Mouse (Mus musculus) cerebellum, adult 2 months (tissue): Measurements from ENCODE around the gene Fam214a. TPM values are rescaled to one million over a fixed set of nuclear protein-coding genes. Genes with fewer than 3 reads are reported as not detected.

Source experiments
- DNase-seq, 2 experiments: peaks; one replicate each; pipeline ENCODE4 v3.0.0; 2021
- H3K27ac ChIP-seq: fragments of 200-500 bp; 2 replicates; pipeline ENCODE4 v1.5.1; 2012; ENCODE audit warnings: low read length, control low read depth, inconsistent platforms; ENCODE audit not compliant: insufficient read depth
- H3K27me3 ChIP-seq: fragments of 200-500 bp; 2 replicates; pipeline ENCODE4 v1.6.1; 2012; ENCODE audit warnings: inconsistent platforms, mild to moderate bottlenecking, low read length, moderate library complexity; ENCODE audit not compliant: control insufficient read depth, insufficient read depth
- H3K4me1 ChIP-seq: fragments of 200-500 bp; 2 replicates; pipeline ENCODE4 v1.6.1; 2011; ENCODE audit warnings: low read length; ENCODE audit not compliant: control insufficient read depth, insufficient read depth
- H3K4me3 ChIP-seq: fragments of 200-500 bp; replicated peaks from 2 replicates; pipeline ENCODE3; 2011; ENCODE audit warnings: mild to moderate bottlenecking, low read depth, low read length, control low read depth; ENCODE audit not compliant: insufficient read depth
- CTCF ChIP-seq: fragments of 200-500 bp; IDR thresholded peaks from 2 replicates; pipeline ENCODE4 v1.5.1; 2011; ENCODE audit warnings: low read depth, mild to moderate bottlenecking, control low read depth, low read length, moderate library complexity, borderline replicate concordance; ENCODE audit not compliant: insufficient read depth
- POLR2A ChIP-seq: fragments of 200-500 bp; IDR thresholded peaks from 2 replicates; pipeline ENCODE4 v1.6.1; 2011; ENCODE audit warnings: low read length, control low read depth, borderline replicate concordance; ENCODE audit not compliant: insufficient read depth
- WGBS: fragments of 180-500 bp; shearing (Covaris S2); methylation state at CpG from one replicate; pipeline ENCODE4 v1.1.7; 2018; 5-methylcytosine and 5-hydroxymethylcytosine counted together
- polyA plus RNA-seq: library from polyadenylated mRNA; depleted of rRNA; stranded (reverse); fragments of >200 nt; gene quantifications from 2 replicates; pipeline ENCODE4 v1.2.3, GENCODE M21; 2012

Fam214a gene
- polyA plus RNA-seq, 1 experiment, result 36.2 TPM

DNA sequence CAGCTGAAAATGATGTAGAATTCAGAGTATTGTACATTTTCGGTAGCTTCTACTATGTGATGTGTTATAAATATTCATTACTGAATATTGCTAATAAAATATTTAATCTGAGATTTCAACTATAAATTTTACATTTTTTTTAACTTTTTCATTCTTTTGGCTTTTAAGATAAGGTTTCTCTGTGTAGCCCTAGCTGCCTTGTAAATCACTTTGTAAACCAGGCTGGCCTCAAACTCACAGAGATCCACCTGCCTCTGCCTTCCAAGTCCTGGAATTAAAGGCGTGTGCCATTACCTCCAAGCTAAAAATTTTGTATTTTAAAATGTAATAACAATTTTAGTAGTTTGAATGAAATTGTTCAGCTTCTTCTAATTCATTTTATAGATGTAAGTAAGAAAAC lies 63.9 kb downstream of the Fam214a start:
- TF ChIP-seq CTCF (no peak), POLR2A (no peak)
- Histone ChIP-seq H3K27ac (no peak overlapping the region), H3K4me1 (no peaks in the 10 kb centered on the region), H3K27me3 (no peaks in the 10 kb centered on the region), H3K4me3 (no peak overlapping the region)
- WGBS, result 93% methylated on average over 2 of the region's 2 CpGs
- DNase-seq, result no peak

DNA sequence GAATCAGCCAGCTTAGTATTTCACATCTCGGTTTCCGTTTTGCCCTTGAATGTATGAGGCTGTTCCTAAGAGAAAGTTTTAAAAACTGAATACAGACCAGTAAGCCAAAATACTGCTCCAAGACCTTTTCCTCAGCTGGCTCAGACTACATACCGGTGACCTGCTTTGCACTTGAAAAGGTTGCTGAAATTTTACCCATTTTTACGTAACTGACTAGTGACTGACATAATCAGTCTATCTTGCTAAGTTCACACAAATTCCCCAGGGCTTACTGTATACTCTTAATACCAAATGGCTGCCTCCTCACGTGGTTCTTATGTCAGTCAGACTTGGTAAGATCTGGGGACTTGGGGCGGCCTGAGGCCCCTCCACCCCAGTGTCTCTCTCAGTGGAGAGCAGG lies 66.5 kb downstream of the Fam214a start:
- no peak for TF ChIP-seq POLR2A
- TF ChIP-seq CTCF, result no peak
- no peak overlapping the region for H3K4me3 ChIP-seq
- H3K4me1 ChIP-seq, result no peaks in the 10 kb centered on the region
- no peaks in the 10 kb centered on the region for H3K27me3 ChIP-seq
- no peak for DNase-seq
- no peak overlapping the region for H3K27ac ChIP-seq
- WGBS, result 96% methylated on average over 6 of the region's 6 CpGs

DNA sequence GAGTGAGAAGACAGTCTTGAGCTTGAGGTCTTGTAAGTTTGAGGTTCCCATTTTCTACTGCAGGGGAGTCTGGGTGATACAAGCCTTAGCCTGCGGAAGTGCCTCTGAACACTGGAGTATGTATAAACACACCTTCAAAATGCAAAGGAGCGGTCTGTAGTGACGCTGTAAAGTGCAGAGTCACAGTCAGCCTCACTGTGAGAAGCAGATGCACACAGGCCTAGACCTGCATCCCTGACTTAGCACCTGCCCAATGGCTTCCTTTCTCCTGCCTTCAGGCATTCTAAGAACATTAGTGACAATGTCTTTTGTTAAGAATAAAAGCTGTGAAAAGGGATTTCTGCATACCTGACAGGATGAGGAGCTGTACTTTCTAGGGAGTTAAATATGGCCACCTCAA lies 66.9 kb downstream of the Fam214a start:
- Histone ChIP-seq H3K27me3 (no peaks in the 10 kb centered on the region), H3K4me3 (no peak overlapping the region), H3K27ac (no peak overlapping the region), H3K4me1 (no peaks in the 10 kb centered on the region)
- 92% methylated on average over 3 of the region's 3 CpGs for WGBS
- TF ChIP-seq POLR2A (no peak), CTCF (no peak)
- no peak for DNase-seq

DNA sequence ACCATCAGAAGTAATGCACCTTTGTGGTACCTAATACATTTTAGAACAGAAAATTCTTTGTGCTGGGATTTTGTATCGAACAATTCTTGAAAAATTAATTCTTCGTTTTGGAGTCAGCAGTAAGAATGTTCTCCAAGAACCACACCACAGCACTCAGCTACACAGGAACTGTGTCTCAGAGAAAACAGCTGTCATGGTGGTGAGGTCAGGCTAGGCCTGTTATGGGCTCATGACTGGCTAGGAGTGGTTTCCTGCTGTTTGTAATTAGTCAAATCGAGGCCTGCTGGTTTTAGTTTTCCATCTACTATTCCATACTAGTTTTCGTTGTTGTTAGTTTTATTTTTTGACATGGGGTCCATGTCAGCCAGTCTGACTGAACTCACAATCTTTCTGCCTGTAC lies 67.9 kb downstream of the Fam214a start:
- 81% methylated on average over 4 of the region's 4 CpGs for WGBS
- no peak for TF ChIP-seq CTCF
- no peak for TF ChIP-seq POLR2A
- no peak overlapping the region for H3K27ac ChIP-seq
- DNase-seq, result no peak
- H3K27me3 ChIP-seq, result no peaks in the 10 kb centered on the region
- H3K4me1 ChIP-seq, result no peaks in the 10 kb centered on the region
- H3K4me3 ChIP-seq, result no peak overlapping the region

DNA sequence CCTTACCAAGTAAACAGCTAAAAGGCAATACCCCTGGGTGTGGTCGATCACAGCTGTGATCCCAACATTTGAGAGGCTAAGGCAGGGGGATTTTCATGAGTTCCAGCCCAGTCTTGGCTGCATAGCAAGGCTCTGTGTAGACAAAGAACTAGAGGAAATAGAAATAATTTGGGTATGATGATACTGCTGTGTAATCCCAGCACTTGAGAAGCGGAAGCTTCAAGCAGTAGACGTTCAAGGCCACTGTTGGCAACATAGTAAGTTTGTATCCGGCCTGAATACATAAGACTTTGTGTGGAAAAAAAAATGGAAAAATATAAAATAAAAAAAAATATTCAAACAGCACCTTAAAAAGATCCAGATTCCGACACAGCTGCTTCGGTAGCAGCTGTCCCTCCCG lies 69.9 kb downstream of the Fam214a start:
- no peak for DNase-seq
- 91% methylated on average over 7 of the region's 7 CpGs for WGBS
- Histone ChIP-seq H3K27ac (no peak overlapping the region), H3K4me1 (no peaks in the 10 kb centered on the region), H3K4me3 (no peak overlapping the region), H3K27me3 (no peaks in the 10 kb centered on the region)
- no peak for TF ChIP-seq CTCF

DNA sequence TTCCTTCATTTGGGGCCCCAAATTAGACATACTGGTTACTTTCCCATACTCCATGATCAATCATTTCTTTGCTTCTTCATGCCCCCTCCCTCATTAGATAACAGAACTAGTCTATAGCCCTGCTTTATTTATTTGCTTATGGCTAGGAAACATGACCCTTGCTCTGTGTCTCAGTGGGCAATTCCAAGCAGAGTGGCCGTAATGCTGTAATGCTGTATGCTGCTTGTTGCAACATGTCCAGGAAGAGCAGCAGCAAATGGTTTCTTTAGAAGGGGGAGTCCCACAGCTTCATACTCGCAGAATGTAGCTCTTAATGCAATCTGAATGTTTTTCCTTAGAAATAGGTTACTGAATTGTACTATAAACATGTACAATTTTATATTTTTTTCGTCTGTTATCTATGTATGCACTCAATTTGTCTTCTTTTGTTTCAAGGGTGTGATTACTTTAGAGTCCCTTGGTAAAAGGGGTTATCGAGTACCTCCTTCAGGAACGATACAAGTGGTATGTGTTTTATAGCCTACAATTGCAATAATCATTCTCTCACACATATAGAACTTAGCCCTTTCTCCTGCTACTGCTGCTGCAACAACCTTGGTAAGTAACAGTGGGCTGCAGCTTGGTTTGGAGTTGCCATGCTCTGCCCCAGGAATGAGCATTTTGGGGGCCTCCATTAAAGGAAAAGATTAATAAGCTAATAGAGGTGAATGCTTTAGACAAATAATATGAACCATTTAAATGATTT lies 70.6 kb downstream of the Fam214a start:
- TF ChIP-seq POLR2A, result no peak
- TF ChIP-seq CTCF, result no peak
- WGBS, result 86% methylated on average over 5 of the region's 5 CpGs
- Histone ChIP-seq H3K27ac (no peak overlapping the region), H3K4me1 (no peaks in the 10 kb centered on the region), H3K27me3 (no peaks in the 10 kb centered on the region), H3K4me3 (no peak overlapping the region)
- DNase-seq, result no peak

DNA sequence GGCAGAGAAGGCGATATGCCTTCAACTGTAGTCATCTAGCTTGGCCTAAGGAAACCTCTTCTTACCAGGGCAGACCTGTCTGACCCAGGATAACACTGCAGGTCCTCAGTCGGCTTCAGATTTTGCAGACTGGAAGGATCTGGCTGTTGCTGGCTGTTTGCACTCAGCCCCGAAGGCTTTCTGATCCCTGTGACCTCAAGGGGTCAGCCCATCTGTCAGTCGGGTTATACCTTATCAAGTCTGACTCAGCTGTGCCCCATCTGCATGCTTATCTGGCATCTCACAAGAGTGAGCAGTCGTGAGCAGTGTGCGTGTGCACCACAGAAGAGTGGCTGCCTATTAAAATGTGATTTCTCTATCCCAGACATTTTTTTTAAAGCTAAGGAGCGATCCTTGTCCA lies 71.4 kb downstream of the Fam214a start:
- no peak for TF ChIP-seq POLR2A
- TF ChIP-seq CTCF, result no peak
- H3K27ac ChIP-seq, result no peak overlapping the region
- 68% methylated on average over 7 of the region's 7 CpGs for WGBS
- no peaks in the 10 kb centered on the region for H3K27me3 ChIP-seq
- H3K4me1 ChIP-seq, result no peaks in the 10 kb centered on the region
- no peak overlapping the region for H3K4me3 ChIP-seq
- no peak for DNase-seq

DNA sequence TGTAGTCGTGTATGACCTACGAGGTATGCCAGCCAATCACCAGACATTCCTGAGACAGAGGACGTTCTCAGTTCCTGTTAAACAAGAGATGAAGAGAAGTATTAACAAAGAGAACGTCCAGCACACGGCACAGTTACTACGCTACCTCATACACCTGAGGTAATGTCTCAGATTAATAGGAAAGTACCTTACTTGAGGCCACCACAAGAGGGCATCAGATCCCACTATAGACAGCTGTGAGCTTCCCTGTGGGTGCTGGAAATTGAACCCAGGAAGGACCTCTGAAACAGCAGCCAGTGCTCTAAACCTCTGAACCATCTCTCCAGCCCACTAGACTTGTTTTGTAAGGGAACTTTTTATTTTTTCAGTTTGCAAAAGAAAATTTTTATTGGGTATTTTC lies 73.0 kb downstream of the Fam214a start:
- no peak for DNase-seq
- Histone ChIP-seq H3K27ac (no peak overlapping the region), H3K27me3 (no peaks in the 10 kb centered on the region), H3K4me1 (no peaks in the 10 kb centered on the region), H3K4me3 (no peak overlapping the region)
- TF ChIP-seq CTCF (peak; percentile 26; the same call in 1 of the 2 replicates), POLR2A (no peak)
- WGBS, result 76% methylated on average over 6 of the region's 6 CpGs
